Mouse (Mus musculus) bone marrow macrophage, adult 2 months (primary cell): ENCODE results near the gene Grap2. TPM values are rescaled to one million over a fixed set of nuclear protein-coding genes. Genes with fewer than 3 reads are reported as not detected.

Experiments used
- H3K27ac ChIP-seq: 2 replicates; pipeline ENCODE4 v1.5.1; 2012; ENCODE audit warnings: low read depth, low read length; ENCODE audit not compliant: insufficient read depth
- H3K4me1 ChIP-seq: 2 replicates; pipeline ENCODE4 v1.6.1; 2012; ENCODE audit warnings: low read length; ENCODE audit not compliant: control insufficient read depth, insufficient read depth
- H3K4me3 ChIP-seq: 2 replicates; pipeline ENCODE4 v1.5.1; 2012; ENCODE audit warnings: mild to moderate bottlenecking, low read length, moderate library complexity; ENCODE audit not compliant: insufficient read depth
- CTCF ChIP-seq: IDR thresholded peaks from 2 replicates; pipeline ENCODE4 v1.5.1; 2012; ENCODE audit warnings: low read depth, mild to moderate bottlenecking, low read length, moderate library complexity
- POLR2A ChIP-seq: IDR thresholded peaks from 2 replicates; pipeline ENCODE4 v1.6.1; 2012; ENCODE audit warnings: mild to moderate bottlenecking, low read depth, low read length, borderline replicate concordance
- polyA plus RNA-seq: library from polyadenylated mRNA; stranded (reverse); fragments of >200 nt; gene quantifications from 2 replicates; pipeline ENCODE4 v1.2.4, GENCODE M21; 2012; ENCODE audit not compliant: missing spikeins, insufficient read depth, insufficient read length

Gene Grap2
- polyA plus RNA-seq, 1 experiment: 1.9 TPM

DNA sequence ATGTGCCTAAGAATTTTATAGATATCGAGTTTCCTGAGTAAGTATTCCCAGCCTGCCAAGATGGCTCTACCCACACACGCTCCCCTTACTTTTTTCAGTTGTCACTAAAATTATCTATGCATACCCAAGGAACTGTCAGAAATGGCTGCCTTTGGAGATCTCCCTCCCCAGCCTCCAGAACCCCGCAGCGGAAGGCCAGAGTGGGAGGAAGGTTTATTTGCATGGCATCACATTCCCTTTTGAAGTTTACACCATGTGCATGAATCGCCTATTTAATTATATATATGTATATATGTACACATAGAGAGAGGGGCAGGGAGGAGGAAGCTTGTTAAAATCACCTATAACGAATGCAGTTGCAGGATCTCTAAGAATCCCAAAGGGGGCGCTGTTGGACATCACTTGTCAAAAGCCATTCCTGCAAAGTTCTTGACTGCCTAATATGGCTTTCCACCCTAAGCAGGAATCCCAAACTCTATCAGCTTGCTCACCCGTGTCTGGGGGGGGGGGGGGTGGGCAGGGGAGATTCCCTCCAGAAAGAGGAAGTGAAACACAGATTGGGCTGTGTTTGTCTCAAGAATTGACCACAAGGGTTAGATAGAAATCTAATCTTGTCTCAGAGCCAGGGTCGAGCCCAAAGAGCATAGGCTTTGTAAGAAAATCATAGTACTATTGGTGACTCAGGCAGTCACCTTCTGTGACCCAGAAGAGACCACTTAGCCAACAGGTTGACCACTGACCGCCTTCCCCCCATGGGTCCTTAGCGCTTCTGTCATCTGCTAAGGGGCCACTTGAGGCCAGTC is 62.2 kb downstream of the Grap2 start:
- Histone ChIP-seq H3K27ac (no peak overlapping the region), H3K4me3 (no peak overlapping the region), H3K4me1 (peaks cover 17% of the 10 kb centered on the region)
- no peak for TF ChIP-seq POLR2A
- no peak for TF ChIP-seq CTCF

DNA sequence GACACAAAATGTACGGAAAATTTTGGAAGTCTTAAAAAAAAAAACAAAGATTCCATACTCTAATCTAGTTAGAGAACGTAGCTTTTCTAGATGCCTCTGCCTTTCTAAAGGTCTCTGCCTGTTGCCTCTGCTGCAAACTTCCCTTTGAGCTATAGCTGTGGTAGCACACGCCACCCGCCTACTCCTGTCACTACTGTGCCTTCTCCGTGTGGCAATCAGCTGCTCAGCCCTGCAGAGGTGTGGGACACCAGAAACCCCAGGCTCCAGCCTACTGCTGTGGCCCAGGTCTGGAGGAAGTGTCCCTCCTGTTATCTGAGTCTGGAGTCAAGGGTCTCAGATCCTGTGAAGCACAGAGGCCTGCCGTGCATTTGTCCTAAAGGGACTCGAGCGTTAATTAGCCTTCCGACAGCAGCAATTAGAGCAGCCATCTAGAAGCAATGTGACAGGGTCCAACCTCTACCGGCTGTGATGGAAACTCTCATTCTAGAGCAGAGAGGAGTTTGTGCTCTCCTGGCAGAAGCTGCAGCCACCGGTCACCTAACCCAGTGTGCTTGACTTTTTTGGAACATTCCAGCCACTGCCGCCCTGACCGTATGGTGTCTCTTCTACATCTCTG is 64.5 kb downstream of the Grap2 start:
- Histone ChIP-seq H3K4me1 (peaks cover 17% of the 10 kb centered on the region), H3K4me3 (no peak overlapping the region), H3K27ac (no peak overlapping the region)
- TF ChIP-seq CTCF (no peak), POLR2A (no peak)

DNA sequence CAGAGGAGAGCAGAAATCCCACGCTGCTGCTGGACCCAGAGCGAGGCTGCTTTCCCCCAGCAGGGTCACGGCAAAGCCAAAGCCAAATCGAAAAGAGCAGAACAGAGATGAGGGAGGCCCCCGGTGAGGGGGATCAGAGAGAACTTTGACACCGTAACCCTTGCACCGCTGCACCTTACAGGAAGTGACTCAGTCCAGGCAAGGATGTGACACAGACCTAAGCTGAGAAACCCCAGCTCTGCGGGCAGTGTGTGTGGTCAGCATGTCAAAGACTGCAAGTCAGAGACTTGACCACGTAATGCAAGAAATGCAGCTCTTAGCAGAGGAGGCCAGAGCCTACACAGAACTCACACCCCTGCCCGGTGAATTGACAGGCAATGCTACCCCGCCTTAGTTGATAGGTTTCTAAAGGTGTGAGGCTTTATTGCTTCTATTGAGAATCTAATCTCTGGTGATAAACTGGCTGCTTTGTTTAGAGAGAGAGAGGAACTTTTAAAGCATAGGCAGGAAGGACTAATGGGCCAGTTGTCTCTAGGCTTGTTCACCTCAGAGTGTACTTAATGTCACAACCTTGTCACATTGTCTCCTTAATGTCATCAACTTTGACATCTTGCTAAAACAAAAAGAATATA is 66.8 kb downstream of the Grap2 start:
- Histone ChIP-seq H3K4me3 (no peak overlapping the region), H3K27ac (no peak overlapping the region)

DNA sequence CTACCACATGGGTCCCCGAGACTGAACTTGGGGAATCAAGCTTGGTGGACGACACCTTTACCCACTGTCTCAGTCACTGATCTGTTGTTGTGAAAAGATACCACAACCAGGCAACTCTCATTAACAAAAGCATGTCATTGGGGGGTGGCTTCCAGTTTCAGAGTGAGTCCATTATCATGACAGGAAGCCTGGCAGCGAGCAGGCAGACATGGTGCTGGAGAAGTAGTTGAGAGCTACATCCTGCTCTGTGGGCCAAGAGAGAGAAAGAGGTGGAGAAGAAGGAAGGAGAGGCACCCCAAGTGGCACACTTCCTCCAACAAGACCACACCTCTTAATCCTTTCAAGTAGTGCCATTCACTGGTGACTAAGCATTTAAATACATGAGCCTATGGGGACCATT is 67.5 kb downstream of the Grap2 start:
- H3K4me3 ChIP-seq: no peak overlapping the region
- peaks cover 16% of the 10 kb centered on the region for H3K4me1 ChIP-seq
- TF ChIP-seq POLR2A (no peak), CTCF (no peak)
- no peak overlapping the region for H3K27ac ChIP-seq

More for the DNA sequence above, 66.8 kb downstream of the Grap2 start:
- no peak for TF ChIP-seq POLR2A
- peaks cover 17% of the 10 kb centered on the region for H3K4me1 ChIP-seq

DNA sequence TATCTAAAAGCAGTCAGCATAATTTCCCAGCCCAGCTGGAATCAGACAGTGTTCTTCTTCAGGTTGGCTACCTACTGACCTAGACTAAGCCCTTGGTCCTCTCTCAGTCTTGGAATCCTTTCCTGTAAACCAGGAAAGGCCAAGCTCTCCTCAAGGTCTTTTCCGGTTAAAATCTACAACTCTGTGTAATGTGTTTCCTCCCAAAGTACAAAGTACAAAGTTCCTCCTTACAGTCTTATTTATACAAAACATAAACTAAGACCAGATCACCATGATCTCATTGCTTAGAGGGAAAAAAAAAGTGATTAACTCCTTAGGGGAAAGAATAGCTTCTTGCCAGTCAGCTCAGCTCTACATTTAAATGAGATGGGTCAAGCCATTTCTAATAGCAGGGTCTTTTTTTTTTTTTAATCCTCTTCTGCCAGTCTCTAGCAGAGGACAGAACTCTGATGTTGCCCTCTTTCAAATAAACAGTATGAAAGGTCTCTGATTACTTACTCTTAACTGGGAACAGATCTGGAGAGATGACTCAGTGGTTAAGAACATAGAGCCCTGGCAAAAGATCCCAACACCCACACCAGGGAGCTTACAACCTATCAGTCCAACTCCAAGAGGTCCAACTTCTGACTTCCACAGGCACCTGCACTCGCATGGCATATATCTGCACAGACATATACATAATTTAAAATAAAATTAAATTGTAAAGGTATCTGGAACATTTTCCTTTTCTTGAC is 69.5 kb downstream of the Grap2 start:
- H3K4me1 ChIP-seq: peaks cover 9% of the 10 kb centered on the region
- TF ChIP-seq CTCF (no peak), POLR2A (no peak)
- no peak overlapping the region for H3K27ac ChIP-seq
- H3K4me3 ChIP-seq: no peak overlapping the region

DNA sequence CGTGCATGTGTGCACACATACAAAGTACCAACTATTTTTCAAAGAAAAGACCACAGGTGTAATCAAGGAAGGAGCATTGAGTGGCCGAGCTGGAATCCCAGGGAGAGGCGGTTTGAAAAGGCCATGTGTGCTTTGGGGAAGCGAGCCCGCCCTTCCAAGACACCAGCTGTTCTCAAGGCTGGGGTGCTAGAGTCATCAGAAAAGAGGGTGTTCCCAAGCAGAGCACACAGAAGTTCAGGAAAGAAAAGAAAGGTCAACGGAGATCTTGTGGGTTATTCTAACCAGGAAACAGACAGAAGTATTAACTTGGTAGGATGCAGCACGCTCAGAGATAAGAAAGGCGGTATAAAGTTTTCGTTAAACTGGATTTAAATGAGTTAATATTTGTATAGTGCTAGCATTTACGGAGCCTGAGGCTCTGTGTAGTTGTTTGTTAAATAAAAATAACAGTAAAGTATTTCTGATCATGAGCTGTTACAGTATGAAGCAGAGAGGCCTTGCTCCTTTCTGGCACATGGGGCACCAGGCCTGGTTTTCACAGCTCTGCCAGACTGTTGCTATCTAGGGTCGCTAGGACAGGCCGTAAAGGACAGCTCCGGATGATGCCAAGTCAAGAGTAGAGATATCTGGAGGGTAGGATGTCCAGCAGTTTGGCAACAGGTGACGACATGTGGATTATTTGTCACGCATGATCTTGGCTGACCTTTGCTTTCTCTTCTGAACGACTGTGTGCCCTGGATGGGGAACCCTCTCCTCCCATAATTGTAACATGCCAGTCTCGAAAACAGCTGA is 72.8 kb downstream of the Grap2 start:
- no peak overlapping the region for H3K4me3 ChIP-seq
- H3K4me1 ChIP-seq: no peaks in the 10 kb centered on the region
- no peak overlapping the region for H3K27ac ChIP-seq
- no peak for TF ChIP-seq CTCF
- TF ChIP-seq POLR2A: no peak

DNA sequence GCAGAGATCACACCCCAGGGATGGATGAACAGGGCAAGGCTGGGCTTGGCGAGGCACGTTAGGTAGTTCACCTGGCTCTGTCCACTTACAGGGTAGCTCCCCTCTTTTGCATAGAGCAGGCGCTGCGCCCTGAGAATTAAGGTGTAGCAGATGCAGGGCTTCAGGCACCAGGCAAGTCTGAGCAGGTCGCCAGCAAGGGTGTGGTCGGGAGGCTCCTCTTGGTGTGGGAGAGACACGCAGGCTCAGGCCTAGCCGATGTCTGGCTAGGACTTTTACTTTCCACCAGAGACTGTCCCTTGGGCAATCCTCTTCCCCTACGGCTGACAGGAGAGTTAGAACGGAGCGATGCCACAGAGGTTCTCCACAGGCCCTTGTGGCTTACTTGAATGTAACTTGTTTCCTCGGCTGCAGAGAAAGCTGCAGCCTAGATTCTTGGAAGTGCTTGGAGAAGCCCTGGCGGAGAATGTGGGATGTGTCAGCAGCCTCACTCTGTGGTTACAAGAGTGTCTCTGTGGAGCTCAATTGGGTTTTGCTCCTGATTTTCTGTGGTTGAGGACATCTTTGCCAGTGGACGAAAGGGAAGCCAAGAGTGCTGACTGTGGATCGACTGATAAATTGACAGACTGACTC is 76.7 kb downstream of the Grap2 start:
- Histone ChIP-seq H3K27ac (no peak overlapping the region), H3K4me3 (no peak overlapping the region), H3K4me1 (peaks cover 6% of the 10 kb centered on the region)
- no peak for TF ChIP-seq CTCF
- TF ChIP-seq POLR2A: no peak

DNA sequence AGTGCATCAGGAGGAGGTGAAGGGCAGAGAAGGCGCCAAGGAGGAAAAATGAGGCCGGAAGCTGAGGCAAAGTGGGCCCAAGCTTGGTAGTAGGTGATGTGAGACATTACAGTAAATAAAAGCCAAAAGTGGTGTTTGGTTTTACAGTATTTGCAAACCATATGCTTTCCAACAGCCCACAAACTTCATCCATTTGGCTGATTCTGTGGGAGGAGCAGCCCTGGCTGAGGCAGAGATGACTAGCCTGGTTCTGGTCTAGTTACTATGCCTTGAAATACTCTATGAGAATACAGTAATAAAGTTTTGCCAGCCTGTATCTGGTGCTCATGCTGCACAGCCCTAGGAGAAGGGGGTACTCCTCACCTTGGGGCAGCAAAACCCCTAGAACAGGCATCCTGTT is 78.0 kb downstream of the Grap2 start:
- H3K4me1 ChIP-seq: peaks cover 8% of the 10 kb centered on the region
- TF ChIP-seq POLR2A: no peak
- no peak for TF ChIP-seq CTCF

DNA sequence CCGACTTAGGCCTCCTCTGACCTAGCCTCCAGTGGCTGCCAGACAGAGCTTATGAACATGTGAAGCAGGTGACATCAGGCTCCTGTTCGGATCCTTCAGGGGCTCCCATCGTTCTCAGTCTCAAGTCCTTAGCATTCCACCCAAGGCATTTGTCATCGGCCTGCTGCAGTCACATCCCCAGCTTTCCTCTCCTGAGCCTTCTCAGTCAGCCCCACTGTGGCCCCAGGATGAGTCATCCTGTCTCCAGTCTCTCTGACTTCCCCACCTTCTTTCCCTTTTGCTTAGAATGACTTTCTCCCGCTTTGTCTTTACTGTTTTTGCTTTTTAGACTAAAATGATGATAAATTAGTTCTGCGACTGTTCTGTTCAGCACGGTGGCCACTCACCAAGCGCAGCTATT is 81.5 kb downstream of the Grap2 start:
- TF ChIP-seq CTCF (no peak), POLR2A (no peak)
- peaks cover 8% of the 10 kb centered on the region for H3K4me1 ChIP-seq
- no peak overlapping the region for H3K27ac ChIP-seq
- H3K4me3 ChIP-seq: no peak overlapping the region

More for the DNA sequence above, 78.0 kb downstream of the Grap2 start:
- no peak overlapping the region for H3K4me3 ChIP-seq
- no peak overlapping the region for H3K27ac ChIP-seq
